Mouse (Mus musculus): ENCODE measurements around the gene Zdhhc7.

GRCm38 (mm10) chr8:120135687-120136086, 34.4 kb upstream of the Zdhhc7 start:
- TF ChIP-seq CTCF (IDR thresholded peaks at IDR 0.05; ENCODE audit: borderline replicate concordance, insufficient read depth, low read length) (no peak), POLR2A (IDR thresholded peaks at IDR 0.05; ENCODE audit: low read depth, low read length) (no peak)
